Comparison of ENCODE assay signal across 19 mouse cellular contexts in genomic region chr7:133679439-133679838, GRCm38 (mm10). TPM values are rescaled to one million over a fixed set of nuclear protein-coding genes. Genes with fewer than 3 reads are reported as not detected.
DNase-seq lines count a peak whose midpoint lies in the region; ATAC-seq and TF ChIP-seq lines count a peak whose summit lies in the region.
"Had no signal": no experiment of that assay in that cellular context is flagged by ENCODE, and none has a peak within 500 bp of the region (broad histone marks: within the 10 kb centered on the region; RNA-seq: fewer than 3 reads in every experiment).

No protein-coding gene starts in this region.

- no peak for TF ChIP-seq EP300 in stomach, postnatal 0 days (optimal IDR thresholded peaks at IDR 0.05)

- no peak overlapping the region for H3K9ac ChIP-seq in stomach, embryonic 14.5 days (replicated peaks; ENCODE audit: low read depth, low read length)
- no peak overlapping the region for H3K9ac ChIP-seq in stomach, postnatal 0 days (ENCODE audit: low read length)
- H3K9ac ChIP-seq: embryonic facial prominence, embryonic 15.5 days; forebrain, embryonic 15.5 days; heart, embryonic 12.5 days; liver, embryonic 13.5 days had no signal

- H3K4me3 ChIP-seq in heart, embryonic 10.5 days: no peak overlapping the region
- H3K4me3 ChIP-seq in stomach, embryonic 14.5 days (ENCODE audit: low read depth, low read length): no peak overlapping the region
- no peak overlapping the region for H3K4me3 ChIP-seq in stomach, postnatal 0 days (ENCODE audit: low read depth, low read length)
- H3K4me3 ChIP-seq: embryonic facial prominence, embryonic 15.5 days; forebrain, embryonic 15.5 days; heart, embryonic 12.5 days; liver, embryonic 13.5 days had no signal

- H3K27ac ChIP-seq in heart, embryonic 10.5 days: no peak overlapping the region
- H3K27ac ChIP-seq in stomach, embryonic 14.5 days (ENCODE audit: low read length): no peak overlapping the region
- no peak overlapping the region for H3K27ac ChIP-seq in stomach, postnatal 0 days (replicated peaks)
- H3K27ac ChIP-seq: embryonic facial prominence, embryonic 15.5 days; forebrain, embryonic 15.5 days; liver, embryonic 13.5 days had no signal

- 0 out of 2 replicates have a peak, but pooled peaks have one; percentile 21 for ATAC-seq in stomach, embryonic 14.5 days (ENCODE audit: insufficient number of reproducible peaks, insufficient read depth, low FRiP score, low read depth)
- ATAC-seq in stomach, postnatal 0 days (ENCODE audit: low FRiP score, low TSS enrichment): no peak
- ATAC-seq in frontal cortex, adult (ENCODE audit: low TSS enrichment): no peak
- ATAC-seq: forebrain, embryonic 15.5 days had no signal

- H3K27me3 ChIP-seq in heart, embryonic 10.5 days (ENCODE audit: insufficient read depth, poor library complexity, severe bottlenecking): no peaks in the 10 kb centered on the region
- no peaks in the 10 kb centered on the region for H3K27me3 ChIP-seq in stomach, embryonic 14.5 days (ENCODE audit: control insufficient read depth, insufficient read depth, low read length)
- no peaks in the 10 kb centered on the region for H3K27me3 ChIP-seq in stomach, postnatal 0 days (ENCODE audit: control insufficient read depth, insufficient read depth, low read length)
- H3K27me3 ChIP-seq: CH12.LX; embryonic facial prominence, embryonic 15.5 days; forebrain, embryonic 15.5 days; heart, embryonic 12.5 days; liver, embryonic 13.5 days had no signal

- no peak for TF ChIP-seq CTCF in stomach, postnatal 0 days (IDR thresholded peaks at IDR 0.05; ENCODE audit: low read depth)

- intact Hi-C loops in heart, postnatal 10 days (cut with DNase I): no loop called here

- H3K36me3 ChIP-seq in heart, embryonic 10.5 days: peaks cover 10% of the 10 kb centered on the region; the same call in 1 of the 2 replicates
- no peaks in the 10 kb centered on the region for H3K36me3 ChIP-seq in stomach, embryonic 14.5 days (ENCODE audit: control insufficient read depth, insufficient read depth, low read length)
- H3K36me3 ChIP-seq in stomach, postnatal 0 days (ENCODE audit: control insufficient read depth, insufficient read depth, low read length): no peaks in the 10 kb centered on the region
- H3K36me3 ChIP-seq: embryonic facial prominence, embryonic 15.5 days had no signal

- DNase-seq in heart, postnatal 10 days: peak; percentile 15 to 24
- no peak for DNase-seq in heart, embryonic 10.5 days (ENCODE audit: low spot score)
- no peak for DNase-seq in stomach, postnatal 0 days (ENCODE audit: low spot score)
- DNase-seq in cerebellum, adult 18-20 months: peak; percentile 49 to 60
- DNase-seq in kidney, postnatal 10 days: no peak
- DNase-seq: layer of hippocampus, adult 9-11 months; liver, embryonic 13.5 days; lung, postnatal 36 days; thymus, postnatal 4 days had no signal

- H3K9me3 ChIP-seq in heart, embryonic 10.5 days: no peaks in the 10 kb centered on the region
- H3K9me3 ChIP-seq in stomach, embryonic 14.5 days (ENCODE audit: control insufficient read depth, low read depth, low read length): no peaks in the 10 kb centered on the region
- no peaks in the 10 kb centered on the region for H3K9me3 ChIP-seq in stomach, postnatal 0 days (ENCODE audit: control insufficient read depth, low read length)
- H3K9me3 ChIP-seq: embryonic facial prominence, embryonic 15.5 days; forebrain, embryonic 15.5 days had no signal

- H3K4me1 ChIP-seq in heart, embryonic 10.5 days: no peaks in the 10 kb centered on the region
- no peaks in the 10 kb centered on the region for H3K4me1 ChIP-seq in stomach, embryonic 14.5 days (ENCODE audit: control insufficient read depth, insufficient read depth, low read length)
- no peaks in the 10 kb centered on the region for H3K4me1 ChIP-seq in stomach, postnatal 0 days (replicated peaks; ENCODE audit: control insufficient read depth, insufficient read depth)
- H3K4me1 ChIP-seq: embryonic facial prominence, embryonic 15.5 days; forebrain, embryonic 15.5 days; liver, embryonic 13.5 days had no signal

- H3K4me2 ChIP-seq in stomach, embryonic 14.5 days (replicated peaks; ENCODE audit: low read depth, low read length): no peak overlapping the region
- no peak overlapping the region for H3K4me2 ChIP-seq in stomach, postnatal 0 days (replicated peaks; ENCODE audit: low read depth)
- H3K4me2 ChIP-seq: embryonic facial prominence, embryonic 15.5 days; forebrain, embryonic 15.5 days; heart, embryonic 12.5 days; liver, embryonic 13.5 days; midbrain, embryonic 11.5 days had no signal

- WGBS in heart, embryonic 10.5 days: 64% methylated on average over 4 of the region's 4 CpGs
- WGBS in stomach, embryonic 14.5 days: 67% methylated on average over 4 of the region's 4 CpGs
- WGBS in stomach, postnatal 0 days: 50% methylated on average over 4 of the region's 4 CpGs

RNA-seq across cellular contexts. Expression of gene Mmp21, which starts 0.4 kb away (rescaled TPM):
- not detected for total RNA-seq in heart, postnatal 10 days (2021)
- polyA plus RNA-seq in heart, embryonic 10.5 days (2016; fragmentation: Nextera tagmentation; extraction: Ambion mirVana): not detected in 2 replicates
- 0.13 TPM in 1 of 2 replicates, not detected in the other for polyA plus RNA-seq in stomach, embryonic 14.5 days (2014; fragmentation: Nextera tagmentation; extraction: Ambion mirVana)
- 0.06 TPM in 1 of 2 replicates, not detected in the other for polyA plus RNA-seq in stomach, postnatal 0 days (2015; fragmentation: Nextera tagmentation; extraction: Ambion mirVana)
- total RNA-seq: CH12.LX; gastrocnemius, adult 8-10 months; left cerebral cortex, postnatal 14 days had no signal
- polyA plus RNA-seq: forebrain, embryonic 15.5 days; kidney, embryonic 14.5 days; midbrain, embryonic 11.5 days had no signal

RNA-seq across cellular contexts. Expression of gene Bccip, which starts 29.7 kb away (rescaled TPM):
- 10 to 100 TPM; 53.3 to 54.8 TPM for total RNA-seq in heart, postnatal 10 days (2021)
- polyA plus RNA-seq in heart, embryonic 10.5 days (2016; fragmentation: Nextera tagmentation; extraction: Ambion mirVana): 113 and 162 TPM in 2 replicates
- polyA plus RNA-seq in stomach, embryonic 14.5 days (2014; fragmentation: Nextera tagmentation; extraction: Ambion mirVana): 160 and 162 TPM in 2 replicates
- 100 and 105 TPM in 2 replicates for polyA plus RNA-seq in stomach, postnatal 0 days (2015; fragmentation: Nextera tagmentation; extraction: Ambion mirVana)

RNA-seq across cellular contexts. Expression of gene Uros, which starts 30.4 kb away (rescaled TPM):
- total RNA-seq in heart, postnatal 10 days (2021): 10 to 100 TPM; 14.9 to 17.0 TPM
- 52.1 and 52.2 TPM in 2 replicates for polyA plus RNA-seq in heart, embryonic 10.5 days (2016; fragmentation: Nextera tagmentation; extraction: Ambion mirVana)
- 30.7 and 32.1 TPM in 2 replicates for polyA plus RNA-seq in stomach, embryonic 14.5 days (2014; fragmentation: Nextera tagmentation; extraction: Ambion mirVana)
- polyA plus RNA-seq in stomach, postnatal 0 days (2015; fragmentation: Nextera tagmentation; extraction: Ambion mirVana): 13.3 and 13.9 TPM in 2 replicates

RNA-seq across cellular contexts. Expression of gene Edrf1, which starts 42.1 kb away (rescaled TPM):
- total RNA-seq in heart, postnatal 10 days (2021): 10 to 100 TPM in 1 of 2 experiments, 1 to 10 TPM in 1; 9.3 to 10.3 TPM
- polyA plus RNA-seq in heart, embryonic 10.5 days (2016; fragmentation: Nextera tagmentation; extraction: Ambion mirVana): 15.4 and 15.5 TPM in 2 replicates
- polyA plus RNA-seq in stomach, embryonic 14.5 days (2014; fragmentation: Nextera tagmentation; extraction: Ambion mirVana): 21.7 and 25.5 TPM in 2 replicates
- polyA plus RNA-seq in stomach, postnatal 0 days (2015; fragmentation: Nextera tagmentation; extraction: Ambion mirVana): 7.2 and 7.6 TPM in 2 replicates

Comparison
In these comparisons a context has a peak if more than half of its experiments do, and no peak if none do; other contexts are left out.
1. DNase-seq: peak in heart, postnatal 10 days (2 of 2) and cerebellum, adult 18-20 months (2 of 2); none in heart, embryonic 10.5 days (single experiment), stomach, postnatal 0 days (single experiment) and kidney, postnatal 10 days (single experiment).